Mouse (Mus musculus): Measurements from ENCODE around the gene Efna4. TPM values are rescaled to one million over a fixed set of nuclear protein-coding genes. Genes with fewer than 3 reads are reported as not detected.

Efna4 gene
- total RNA-seq (2021), result 1 to 10 TPM in 1 of 2 experiments, not detected in 1; 1.2 TPM

GRCm38 (mm10) chr3:89337721-89338578 is at the start of gene Efna4:
Gene Efna4 (minus strand): TSS chr3:89338028.
- intact Hi-C loops (cut with DNase I), result loop anchor here (2.0 kb wide), 1 partner anchor 17 kb away; no protein-coding TSS in a partner anchor
- DNase-seq (ENCODE audit: low spot score in 2 of 2), result no peak

- intact Hi-C loops (cut with DNase I), result no loop called here
- no peak for DNase-seq (ENCODE audit: low spot score in 2 of 2)
Measured at GRCm38 (mm10) chr3:89386438-89387420, 48.9 kb upstream of the Efna4 start.

GRCm38 (mm10) chr3:89385451-89385850 is 47.6 kb upstream of the Efna4 start:
- intact Hi-C loops (cut with DNase I), result no loop called here

GRCm38 (mm10) chr3:89384331-89385076 is 46.7 kb upstream of the Efna4 start:
- intact Hi-C loops (cut with DNase I), result no loop called here
- no peak for DNase-seq (ENCODE audit: low spot score in 2 of 2)

More at GRCm38 (mm10) chr3:89385451-89385850, 47.6 kb upstream of the Efna4 start:
- DNase-seq (ENCODE audit: low spot score in 2 of 2), result no peak

- intact Hi-C loops (cut with DNase I), result no loop called here
- DNase-seq (ENCODE audit: low spot score in 2 of 2), result no peak
Measured at GRCm38 (mm10) chr3:89383651-89384255, 45.9 kb upstream of the Efna4 start.

DNA sequence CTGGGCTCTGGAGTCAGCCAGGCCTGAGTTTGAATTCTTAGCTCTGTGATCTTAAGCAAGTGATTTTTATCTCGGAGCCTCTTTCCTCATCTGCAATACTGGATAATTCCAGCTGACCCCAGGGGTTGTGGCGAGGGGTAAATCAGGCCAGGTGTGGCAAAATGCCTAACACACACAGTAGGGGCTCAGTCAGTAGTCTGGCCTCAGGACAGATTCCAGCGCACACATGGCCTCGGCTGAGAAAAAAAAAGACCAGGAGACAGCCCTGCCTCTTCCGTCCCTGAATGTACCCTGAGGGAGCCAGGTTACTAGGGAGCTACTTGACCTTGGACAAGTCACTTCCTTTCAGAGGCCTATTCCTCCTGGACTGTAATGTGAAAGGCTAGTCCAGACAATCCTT is 45.1 kb upstream of the Efna4 start:
- no peak for DNase-seq (ENCODE audit: low spot score in 2 of 2)
- intact Hi-C loops (cut with DNase I), result no loop called here

DNA sequence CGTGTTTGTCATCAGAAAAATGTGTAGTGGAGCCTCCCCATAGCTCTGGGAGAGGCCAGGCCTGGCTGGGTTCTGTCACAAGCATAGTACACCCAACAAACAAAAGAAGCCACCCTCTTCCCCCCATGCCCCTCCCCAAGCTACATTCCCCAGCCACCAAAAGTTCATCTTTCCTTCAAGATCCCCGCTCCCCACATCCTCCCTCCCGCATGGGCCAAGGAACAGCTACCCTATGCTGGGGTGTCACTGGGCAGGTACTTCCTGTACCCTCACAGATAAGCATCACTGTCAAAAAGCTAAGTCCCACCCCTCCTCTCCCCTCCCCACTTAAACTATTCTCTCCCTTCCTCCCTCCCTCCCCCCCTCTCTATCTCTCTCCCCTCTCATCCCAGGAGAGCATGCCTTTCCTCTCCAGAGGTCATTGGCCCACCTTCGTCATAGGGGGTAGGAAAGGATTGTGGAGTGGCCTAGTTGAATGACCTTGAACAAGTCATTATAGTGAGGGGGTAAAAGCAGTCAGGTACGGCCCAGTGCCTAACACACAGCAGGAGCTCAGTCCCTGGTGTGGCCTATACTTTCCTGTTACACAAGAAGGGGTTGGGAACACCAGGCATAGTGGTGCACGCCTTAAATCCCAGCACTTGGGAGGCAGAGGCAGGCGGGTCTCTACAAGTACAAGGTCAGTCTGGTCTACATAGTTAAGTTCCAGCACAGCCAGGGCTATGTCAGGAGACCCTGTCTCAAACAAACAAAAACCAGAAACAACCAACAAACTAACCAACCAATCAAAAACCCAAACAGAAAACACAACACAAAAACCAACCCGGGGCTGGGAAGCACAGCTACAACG is 44.4 kb upstream of the Efna4 start:
- intact Hi-C loops (cut with DNase I), result no loop called here

DNA sequence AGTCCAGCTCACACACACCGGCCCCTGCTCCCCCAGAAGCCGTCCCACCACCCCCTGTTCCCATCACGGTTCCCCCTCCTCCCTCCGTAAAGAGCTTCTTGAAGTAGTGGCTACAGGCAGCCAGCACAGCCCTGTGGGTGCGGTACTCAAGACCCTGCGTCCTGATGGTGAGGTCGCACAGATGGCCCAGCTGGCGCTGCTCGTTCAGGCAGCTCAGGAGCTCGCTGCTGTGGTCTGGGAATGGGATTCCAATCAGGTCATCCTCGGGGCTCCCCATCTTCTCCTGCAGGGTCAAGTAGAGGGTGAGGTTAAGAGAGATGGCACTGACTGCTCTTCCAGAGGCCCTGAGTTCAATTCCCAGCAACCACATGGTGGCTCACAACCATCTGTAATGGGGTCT is 43.4 kb upstream of the Efna4 start:
- intact Hi-C loops (cut with DNase I), result no loop called here
- no peak for DNase-seq (ENCODE audit: low spot score in 2 of 2)

More for the DNA sequence above, 44.4 kb upstream of the Efna4 start:
- DNase-seq (ENCODE audit: low spot score in 2 of 2), result no peak

DNA sequence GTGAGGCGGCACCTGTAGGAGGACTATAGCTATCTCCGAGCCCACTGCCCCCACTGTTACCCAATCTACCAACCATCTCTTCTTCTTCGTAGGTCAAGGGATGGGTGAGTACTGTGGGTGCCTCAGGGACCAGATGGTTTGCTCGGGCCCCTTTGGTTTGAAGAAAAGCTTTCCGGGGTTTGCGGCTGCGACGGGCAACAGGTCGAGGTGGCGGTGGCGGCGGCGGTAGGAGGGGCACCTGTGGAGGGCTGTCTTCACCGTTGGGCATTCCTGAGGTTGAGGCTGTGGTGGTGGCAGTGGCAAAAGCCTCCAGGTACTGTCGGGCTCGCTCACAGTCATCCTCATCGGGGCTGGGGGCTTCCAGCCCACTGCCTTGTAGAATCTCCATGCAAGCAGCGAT is 42.9 kb upstream of the Efna4 start:
- no peak for DNase-seq (ENCODE audit: low spot score in 2 of 2)
- intact Hi-C loops (cut with DNase I), result no loop called here

DNA sequence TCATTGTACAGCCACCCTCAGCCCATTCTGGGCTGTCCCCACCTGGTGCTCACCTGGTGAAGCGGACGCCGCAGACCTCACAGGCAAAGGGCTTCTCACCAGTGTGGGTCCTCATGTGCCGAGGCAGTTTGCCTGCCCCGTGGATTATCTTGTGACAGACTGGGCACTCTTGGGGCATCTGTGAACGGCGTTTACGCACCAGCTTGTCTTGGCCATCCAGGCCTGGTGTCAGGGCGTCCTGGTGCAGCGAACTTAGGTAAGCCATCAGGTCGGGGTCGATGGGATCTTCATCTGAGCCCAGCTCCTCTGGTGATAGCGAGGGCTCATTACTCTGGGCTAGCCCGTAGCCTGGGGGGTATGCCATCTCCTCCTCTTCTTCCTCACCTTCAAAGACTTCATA is 42.5 kb upstream of the Efna4 start:
- intact Hi-C loops (cut with DNase I), result no loop called here
- no peak for DNase-seq (ENCODE audit: low spot score in 2 of 2)

DNA sequence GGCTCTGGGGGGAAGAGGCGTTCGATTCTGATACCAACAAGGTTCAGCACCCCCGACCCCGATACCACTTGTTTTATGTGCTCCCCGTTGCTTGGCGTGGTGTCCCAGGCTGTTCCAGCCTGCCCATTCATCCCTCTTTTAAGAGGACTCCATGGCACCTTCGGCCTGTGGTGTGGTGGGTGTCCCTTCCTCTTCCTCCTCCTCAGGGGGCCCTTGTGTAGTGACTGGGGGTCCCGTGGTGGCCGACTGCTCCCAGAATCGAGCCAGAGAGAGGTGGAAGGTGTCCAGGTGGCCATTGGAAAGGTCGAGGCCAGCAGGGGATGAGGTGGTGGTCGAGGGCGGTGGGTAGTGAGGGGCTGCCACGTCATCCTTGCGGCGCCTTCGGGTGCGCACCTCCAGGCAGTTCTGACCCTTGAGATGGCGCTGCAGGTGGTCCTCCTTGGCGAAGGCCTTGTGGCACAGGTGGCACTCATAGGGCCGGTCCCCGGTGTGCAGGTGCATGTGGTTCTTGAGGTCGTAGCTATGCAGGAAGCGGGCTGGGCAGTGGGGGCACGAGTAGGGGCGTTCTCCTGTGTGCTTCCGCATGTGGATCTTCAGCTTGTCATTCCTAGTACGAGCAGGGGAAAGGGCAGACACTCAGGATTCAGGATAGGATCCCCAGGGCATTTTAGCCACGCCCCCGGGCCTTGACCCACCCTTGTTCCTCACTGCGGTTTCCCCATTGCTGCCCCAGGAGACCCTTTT is 41.7 kb upstream of the Efna4 start:
- intact Hi-C loops (cut with DNase I), result loop anchor here (10.0 kb wide), 1 partner anchor 105 kb away; no protein-coding TSS in a partner anchor

DNA sequence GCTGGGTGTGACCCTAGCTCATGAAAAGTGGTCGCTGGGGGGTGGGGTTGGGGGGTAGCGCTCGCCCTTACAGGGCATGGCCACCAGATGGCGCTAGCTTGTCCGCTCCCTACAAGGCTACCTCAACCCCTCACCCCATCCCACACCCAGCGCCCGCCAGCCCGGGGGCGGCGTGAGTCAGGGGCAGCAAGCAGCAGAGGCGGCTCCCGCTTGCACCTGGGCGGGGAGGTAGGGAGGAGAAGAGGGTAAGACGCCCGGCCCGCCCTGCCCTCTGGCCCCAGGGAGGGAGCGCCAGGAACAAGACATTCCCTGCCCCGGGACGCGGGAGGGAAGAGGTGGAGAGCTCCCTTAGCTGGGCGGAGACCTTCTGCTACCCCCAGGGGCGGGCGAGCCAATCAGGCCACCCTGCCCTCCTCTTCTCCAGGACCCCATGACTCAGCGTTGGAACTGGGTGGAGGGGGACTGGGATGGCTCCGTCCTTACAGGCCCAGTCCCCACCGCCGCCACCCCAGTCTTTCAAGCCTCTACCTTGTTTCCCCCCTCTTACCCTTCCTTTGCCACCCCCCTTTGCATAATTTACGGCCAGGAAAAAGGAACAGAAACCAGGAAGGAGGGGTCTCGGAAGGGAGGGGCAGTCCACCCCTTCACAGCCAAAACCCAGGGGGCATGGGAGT is 40.7 kb upstream of the Efna4 start:
- DNase-seq (ENCODE audit: low spot score in 2 of 2), result peak; percentile 76 to 79
- intact Hi-C loops (cut with DNase I), result loop anchor here (10.0 kb wide), 1 partner anchor 106 kb away; no protein-coding TSS in a partner anchor

More for the DNA sequence above, 41.7 kb upstream of the Efna4 start:
- DNase-seq (ENCODE audit: low spot score in 2 of 2), result no peak

GRCm38 (mm10) chr3:89377831-89378230 is 40.0 kb upstream of the Efna4 start:
- intact Hi-C loops (cut with DNase I), result loop anchor here (10.0 kb wide), 1 partner anchor 107 kb away; no protein-coding TSS in a partner anchor
- DNase-seq (ENCODE audit: low spot score in 2 of 2), result no peak

DNA sequence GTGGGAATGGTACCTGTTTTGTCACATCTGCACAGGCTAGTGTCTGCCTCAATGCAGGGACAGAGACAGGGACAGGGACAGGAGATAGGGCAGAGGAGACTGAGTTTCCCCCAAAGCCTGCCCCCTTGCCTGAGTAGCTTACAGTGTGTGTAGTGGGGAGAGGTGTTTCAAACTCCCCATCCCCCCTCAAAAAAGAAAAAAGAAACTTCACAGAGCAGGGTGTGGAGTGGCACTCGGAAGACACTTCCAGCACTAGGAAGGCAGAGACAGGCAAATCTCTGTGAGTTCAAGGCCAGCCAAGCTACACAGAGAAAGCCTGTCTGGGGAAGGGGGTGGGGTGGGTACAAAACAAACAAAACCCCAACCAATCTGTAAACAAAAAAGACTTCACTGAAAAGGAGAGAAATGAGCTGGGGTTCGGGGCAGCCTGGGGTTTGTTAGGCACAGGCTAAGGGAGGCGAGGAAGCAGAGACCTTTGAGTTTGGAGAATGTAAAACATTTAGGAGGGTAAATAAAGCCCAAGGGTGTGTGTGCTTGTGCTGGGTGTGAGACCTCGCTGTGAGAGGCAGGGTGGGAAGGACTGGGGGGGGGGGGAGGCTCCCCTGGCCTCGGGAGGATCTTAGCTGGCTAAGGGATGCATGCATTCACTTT is 35.9 kb upstream of the Efna4 start:
- DNase-seq (ENCODE audit: low spot score in 2 of 2), result no peak
- intact Hi-C loops (cut with DNase I), result loop anchor here (10.0 kb wide), 1 partner anchor 111 kb away; no protein-coding TSS in a partner anchor

DNA sequence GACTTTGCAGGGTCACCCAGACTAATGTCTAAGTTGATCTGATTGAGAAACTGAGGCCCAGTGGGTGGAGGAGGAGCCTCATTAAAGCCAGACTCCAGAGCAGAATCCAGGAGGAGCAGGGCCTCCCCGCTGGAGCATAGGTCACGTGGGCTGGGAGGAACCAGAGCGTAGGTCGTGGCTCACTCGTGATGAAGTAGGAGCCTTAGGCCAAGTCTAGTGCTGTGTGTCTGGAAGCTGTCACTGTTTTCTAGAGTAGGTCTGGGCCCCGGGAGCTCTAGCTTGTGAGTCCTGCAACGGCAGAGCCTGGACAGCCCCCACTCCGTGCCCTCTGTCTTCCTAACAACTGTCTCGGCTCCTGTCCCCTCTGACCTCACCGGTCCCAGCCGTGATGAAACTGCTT is 29.5 kb upstream of the Efna4 start:
- no peak for DNase-seq (ENCODE audit: low spot score in 2 of 2)
- intact Hi-C loops (cut with DNase I), result no loop called here
